Mouse (Mus musculus) heart, adult 2 months (tissue): Measurements from ENCODE around the gene Arhgap1.

Experiments
- CTCF ChIP-seq: fragments of 200-600 bp; IDR thresholded peaks from 2 replicates; pipeline ENCODE4 v1.8.1; 2022; ENCODE audit warnings: antibody characterized with exemption, mild to moderate bottlenecking, moderate library complexity
- EP300 ChIP-seq: fragments of 200-500 bp; IDR thresholded peaks from 2 replicates; pipeline ENCODE4 v1.6.1; 2011; ENCODE audit warnings: low read depth, low read length, control low read depth; ENCODE audit not compliant: insufficient read depth
- POLR2A ChIP-seq: fragments of 200-500 bp; IDR thresholded peaks from 2 replicates; pipeline ENCODE4 v1.6.1; 2011; ENCODE audit warnings: mild to moderate bottlenecking, low read depth, low read length, control low read depth; ENCODE audit not compliant: insufficient read depth

GRCm38 (mm10) chr2:91711256-91711925 lies 61.7 kb downstream of the Arhgap1 start:
- no peak for TF ChIP-seq CTCF
- no peak for TF ChIP-seq POLR2A
- TF ChIP-seq EP300 = no peak
